Mouse (Mus musculus): Measurements from ENCODE around the gene 4930404N11Rik.

Gene 4930404N11Rik

GRCm38 (mm10) chr10:81379809-81380378, 14.3 kb upstream of the 4930404N11Rik start:
- DNase-seq (ENCODE audit: low spot score): no peak

- no peak for DNase-seq (ENCODE audit: low spot score)
Observed at GRCm38 (mm10) chr10:81379183-81379553, 13.6 kb upstream of the 4930404N11Rik start.

GRCm38 (mm10) chr10:81378553-81379182, 13.1 kb upstream of the 4930404N11Rik start:
- peak; percentile 100 for DNase-seq (ENCODE audit: low spot score)

- no peak for DNase-seq (ENCODE audit: low spot score)
Observed at GRCm38 (mm10) chr10:81377793-81378552, 12.4 kb upstream of the 4930404N11Rik start, which contains the start of gene Fzr1. Fzr1 (minus strand) TSS chr10:81378516.

GRCm38 (mm10) chr10:81377362-81377664, 11.7 kb upstream of the 4930404N11Rik start:
- no peak for DNase-seq (ENCODE audit: low spot score)

GRCm38 (mm10) chr10:81376561-81377361, 11.1 kb upstream of the 4930404N11Rik start:
- DNase-seq (ENCODE audit: low spot score): no peak

GRCm38 (mm10) chr10:81375322-81375721, 9.7 kb upstream of the 4930404N11Rik start:
- no peak for DNase-seq (ENCODE audit: low spot score)

GRCm38 (mm10) chr10:81367207-81367495, 1.5 kb upstream of the 4930404N11Rik start:
- no peak for DNase-seq (ENCODE audit: low spot score)

GRCm38 (mm10) chr10:81366477-81367206, 1.0 kb upstream of the 4930404N11Rik start:
- peak; percentile 78 for DNase-seq (ENCODE audit: low spot score)

- DNase-seq (ENCODE audit: low spot score): no peak
Observed at GRCm38 (mm10) chr10:81365073-81365472, 543 bp downstream of the 4930404N11Rik start.

GRCm38 (mm10) chr10:81364666-81365065, 950 bp downstream of the 4930404N11Rik start:
- no peak for DNase-seq (ENCODE audit: low spot score)

- no peak for DNase-seq (ENCODE audit: low spot score)
Observed at GRCm38 (mm10) chr10:81363436-81364346, 1.9 kb downstream of the 4930404N11Rik start.

- no peak for DNase-seq (ENCODE audit: low spot score)
Observed at GRCm38 (mm10) chr10:81362336-81362949, 3.2 kb downstream of the 4930404N11Rik start.

- no peak for DNase-seq (ENCODE audit: low spot score)
Observed at GRCm38 (mm10) chr10:81360721-81361120, 4.9 kb downstream of the 4930404N11Rik start.

- peak; percentile 82 for DNase-seq (ENCODE audit: low spot score)
Observed at GRCm38 (mm10) chr10:81358841-81359240, 6.8 kb downstream of the 4930404N11Rik start.

- DNase-seq (ENCODE audit: low spot score): peak; percentile 86
Observed at GRCm38 (mm10) chr10:81358209-81358608, 7.4 kb downstream of the 4930404N11Rik start.

- peak; percentile 87 for DNase-seq (ENCODE audit: low spot score)
Observed at GRCm38 (mm10) chr10:81356991-81357844, 8.4 kb downstream of the 4930404N11Rik start, which contains the start of gene Mfsd12. Mfsd12 (plus strand) TSS chr10:81357491.

- no peak for DNase-seq (ENCODE audit: low spot score)
Observed at GRCm38 (mm10) chr10:81356352-81356990, 9.1 kb downstream of the 4930404N11Rik start.

GRCm38 (mm10) chr10:81355533-81355932, 10.1 kb downstream of the 4930404N11Rik start:
- no peak for DNase-seq (ENCODE audit: low spot score)
